In the genomic region with DNA sequence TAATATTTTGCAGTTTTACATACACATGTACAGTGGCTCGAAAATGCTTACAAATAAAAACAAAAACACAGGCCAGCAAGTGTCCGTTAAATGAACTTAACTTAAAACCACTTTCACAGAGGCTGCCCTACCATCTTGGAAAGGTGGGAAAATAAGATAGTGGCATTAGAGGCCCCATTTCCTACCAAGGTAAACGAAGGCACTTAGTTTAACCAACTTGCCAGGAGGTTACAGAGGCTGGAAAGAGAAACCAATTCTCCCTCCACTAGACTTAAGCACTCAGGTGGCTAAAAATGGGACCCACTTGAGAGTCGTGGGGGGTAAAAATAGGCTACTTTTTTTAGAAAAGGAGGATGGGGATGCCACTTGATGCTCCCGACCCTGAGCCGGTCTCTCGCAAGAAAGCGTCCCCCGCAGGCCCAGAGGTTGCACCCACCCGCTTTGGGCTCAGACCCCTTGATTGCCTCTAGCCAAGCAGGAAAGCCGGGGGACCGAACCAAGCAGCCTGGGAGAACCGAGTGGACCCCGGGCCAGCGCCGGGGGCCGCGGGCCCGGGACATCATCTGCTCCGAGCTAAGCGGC, we compare ENCODE assay signal across 8 mouse cellular contexts. TPM values are rescaled to one million over a fixed set of nuclear protein-coding genes. Genes with fewer than 3 reads are reported as not detected.
A peak's percentile ranks its signal among the peaks of the same experiment; 100 is the strongest.
DNase-seq lines count a peak whose midpoint lies in the region; ATAC-seq and TF ChIP-seq lines count a peak whose summit lies in the region.

No protein-coding gene starts in this region.

- peaks cover 47% of the 10 kb centered on the region for H3K4me1 ChIP-seq in megakaryocyte, embryonic 14.5 days
- H3K4me1 ChIP-seq in forebrain, embryonic 10.5 days = peaks cover 15% of the 10 kb centered on the region
- H3K4me1 ChIP-seq in limb, embryonic 13.5 days = peaks cover 19% of the 10 kb centered on the region
- H3K4me1 ChIP-seq in stomach, postnatal 0 days (replicated peaks; ENCODE audit: control insufficient read depth, insufficient read depth) = no peaks in the 10 kb centered on the region; the same call in 1 of the 2 replicates

- 0 out of 2 replicates have a peak, but pooled peaks cover 4% of the 10 kb centered on the region for H3K9me3 ChIP-seq in megakaryocyte, embryonic 14.5 days
- H3K9me3 ChIP-seq in forebrain, embryonic 10.5 days = no peaks in the 10 kb centered on the region
- no peaks in the 10 kb centered on the region for H3K9me3 ChIP-seq in limb, embryonic 13.5 days
- no peaks in the 10 kb centered on the region for H3K9me3 ChIP-seq in stomach, postnatal 0 days (ENCODE audit: control insufficient read depth, low read length)

- peak overlapping the region; percentile 97 for H3K4me2 ChIP-seq in limb, embryonic 13.5 days (replicated peaks)
- H3K4me2 ChIP-seq in stomach, postnatal 0 days (replicated peaks; ENCODE audit: low read depth) = peak overlapping the region; percentile 98

- peak; percentile 37 for DNase-seq in forebrain, embryonic 10.5 days (ENCODE audit: extremely low spot score, low spot score)
- no peak for DNase-seq in stomach, postnatal 0 days (ENCODE audit: low spot score)
- DNase-seq in gastrocnemius, adult 8-10 months (ENCODE audit: low spot score in 2 of 2) = no peak
- no peak for DNase-seq in adrenal gland, postnatal 14 days

- TF ChIP-seq EP300 in stomach, postnatal 0 days (optimal IDR thresholded peaks at IDR 0.05) = no peak

- no peaks in the 10 kb centered on the region for H3K36me3 ChIP-seq in megakaryocyte, embryonic 14.5 days (replicated peaks; ENCODE audit: low read length)
- H3K36me3 ChIP-seq in forebrain, embryonic 10.5 days (replicated peaks) = no peaks in the 10 kb centered on the region
- H3K36me3 ChIP-seq in limb, embryonic 13.5 days = no peaks in the 10 kb centered on the region
- no peaks in the 10 kb centered on the region for H3K36me3 ChIP-seq in stomach, postnatal 0 days (ENCODE audit: control insufficient read depth, insufficient read depth, low read length)

- WGBS in forebrain, embryonic 10.5 days = 9% methylated on average over 21 of the region's 21 CpGs
- WGBS in limb, embryonic 13.5 days = 9% methylated on average over 21 of the region's 21 CpGs
- WGBS in stomach, postnatal 0 days = 23% methylated on average over 10 of the region's 21 CpGs

- peaks cover 59% of the 10 kb centered on the region for H3K27me3 ChIP-seq in megakaryocyte, embryonic 14.5 days (replicated peaks)
- peaks cover 71% of the 10 kb centered on the region for H3K27me3 ChIP-seq in forebrain, embryonic 10.5 days (ENCODE audit: poor library complexity, severe bottlenecking)
- peaks cover 68% of the 10 kb centered on the region for H3K27me3 ChIP-seq in limb, embryonic 13.5 days
- H3K27me3 ChIP-seq in stomach, postnatal 0 days (ENCODE audit: control insufficient read depth, insufficient read depth, low read length) = no peaks in the 10 kb centered on the region; the same call in 1 of the 2 replicates

- H3K9ac ChIP-seq in limb, embryonic 13.5 days = peak overlapping the region; percentile 81
- peak overlapping the region; percentile 68 for H3K9ac ChIP-seq in stomach, postnatal 0 days (ENCODE audit: low read length)

- peak overlapping the region; percentile 90 for H3K4me3 ChIP-seq in megakaryocyte, embryonic 14.5 days (replicated peaks)
- H3K4me3 ChIP-seq in forebrain, embryonic 10.5 days = peak overlapping the region; percentile 84
- peak overlapping the region; percentile 71 for H3K4me3 ChIP-seq in limb, embryonic 13.5 days
- H3K4me3 ChIP-seq in stomach, postnatal 0 days (ENCODE audit: low read depth, low read length) = peak overlapping the region; percentile 69

- no peak for TF ChIP-seq CTCF in stomach, postnatal 0 days (IDR thresholded peaks at IDR 0.05; ENCODE audit: low read depth)

- no peak for ATAC-seq in megakaryocyte, adult 5-6 weeks (ENCODE audit: poor library complexity, severe bottlenecking)
- ATAC-seq in limb, embryonic 13.5 days (ENCODE audit: low FRiP score, low read depth) = no peak
- ATAC-seq in stomach, postnatal 0 days (ENCODE audit: low FRiP score, low TSS enrichment) = no peak
- ATAC-seq in megakaryocyte progenitor cell, adult 5-6 weeks (replicated peaks; ENCODE audit: poor library complexity) = no peak

- peak overlapping the region; percentile 88 for H3K27ac ChIP-seq in forebrain, embryonic 10.5 days
- no peak overlapping the region for H3K27ac ChIP-seq in limb, embryonic 13.5 days
- H3K27ac ChIP-seq in stomach, postnatal 0 days (replicated peaks) = peak overlapping the region; percentile 85

RNA-seq across cellular contexts. Expression of gene Tmem56, which starts 20.9 kb away (rescaled TPM):
- polyA plus RNA-seq in megakaryocyte, embryonic 14.5 days (2012; ENCODE audit: insufficient read depth, low replicate concordance) = not detected in 2 replicates
- total RNA-seq in megakaryocyte, adult 5-6 weeks (2015) = 2.0 and 3.0 TPM in 2 replicates
- total RNA-seq in megakaryocyte, adult 5-6 weeks (2017) = 0.70 and 1.7 TPM in 2 replicates
- 1.4 and 1.6 TPM in 2 replicates for polyA plus RNA-seq in forebrain, embryonic 10.5 days (2016; fragmentation: Nextera tagmentation; extraction: Ambion mirVana)
- polyA plus RNA-seq in limb, embryonic 13.5 days (2015; fragmentation: Nextera tagmentation; extraction: Ambion mirVana) = 0.94 and 1.0 TPM in 2 replicates
- 2.6 TPM in 2 replicates for polyA plus RNA-seq in stomach, postnatal 0 days (2015; fragmentation: Nextera tagmentation; extraction: Ambion mirVana)
- total RNA-seq in megakaryocyte progenitor cell, adult 5-6 weeks (2015) = 5.7 and 8.2 TPM in 2 replicates
- total RNA-seq in megakaryocyte progenitor cell, adult 5-6 weeks (2017) = 4.6 and 5.0 TPM in 2 replicates
- total RNA-seq in gastrocnemius, adult 8-10 months (2022) = 10 to 100 TPM; 48.9 to 78.7 (median 69.6) TPM
- total RNA-seq in adrenal gland, postnatal 14 days (2021) = 24.9 and 35.0 TPM in 2 replicates

RNA-seq across cellular contexts. Expression of gene Alg14, which starts 29.5 kb away (rescaled TPM):
- 8.9 TPM in 1 of 2 replicates, not detected in the other for polyA plus RNA-seq in megakaryocyte, embryonic 14.5 days (2012; ENCODE audit: insufficient read depth, low replicate concordance)
- 21.9 and 26.9 TPM in 2 replicates for total RNA-seq in megakaryocyte, adult 5-6 weeks (2015)
- total RNA-seq in megakaryocyte, adult 5-6 weeks (2017) = 7.8 and 18.7 TPM in 2 replicates
- polyA plus RNA-seq in forebrain, embryonic 10.5 days (2016; fragmentation: Nextera tagmentation; extraction: Ambion mirVana) = 30.9 and 34.0 TPM in 2 replicates
- polyA plus RNA-seq in limb, embryonic 13.5 days (2015; fragmentation: Nextera tagmentation; extraction: Ambion mirVana) = 37.0 and 41.6 TPM in 2 replicates
- 35.3 and 35.7 TPM in 2 replicates for polyA plus RNA-seq in stomach, postnatal 0 days (2015; fragmentation: Nextera tagmentation; extraction: Ambion mirVana)
- 16.0 and 24.2 TPM in 2 replicates for total RNA-seq in megakaryocyte progenitor cell, adult 5-6 weeks (2015)
- 12.2 and 16.5 TPM in 2 replicates for total RNA-seq in megakaryocyte progenitor cell, adult 5-6 weeks (2017)
- total RNA-seq in gastrocnemius, adult 8-10 months (2022) = 1 to 10 TPM; 5.2 to 9.5 (median 6.4) TPM
- total RNA-seq in adrenal gland, postnatal 14 days (2021) = 37.2 and 37.9 TPM in 2 replicates
